Mouse (Mus musculus) stomach, embryonic 16.5 days (tissue): Measurements from ENCODE around the gene Myh7. TPM values are rescaled to one million over a fixed set of nuclear protein-coding genes. Genes with fewer than 3 reads are reported as not detected.
"Not testable (repeated sequence)": the region's sequence is repeated elsewhere in the genome, so short reads cannot be mapped to it uniquely, and the experiment has no call there.

Experiments used
- ATAC-seq: fragments of 200-750 bp; cut with Nextera tagmentation; 2 replicates; pipeline ENCODE4 v1.8.0; 2017; ENCODE audit warnings: moderate number of reproducible peaks, moderate TSS enrichment; ENCODE audit not compliant: insufficient read depth, low FRiP score
- H3K27ac ChIP-seq: fragments of 300-500 bp; sonication (generic); 2 replicates; pipeline ENCODE4 v1.5.1; 2014; ENCODE audit warnings: low read length
- H3K27me3 ChIP-seq: fragments of 300-500 bp; sonication (generic); 2 replicates; pipeline ENCODE4 v1.6.1; 2014; ENCODE audit warnings: low read length, control low read depth, mixed read lengths; ENCODE audit not compliant: control insufficient read depth, insufficient read depth
- H3K36me3 ChIP-seq: fragments of 300-500 bp; sonication (generic); 2 replicates; pipeline ENCODE4 v1.6.1; 2014; ENCODE audit warnings: low read length; ENCODE audit not compliant: control insufficient read depth, insufficient read depth
- H3K4me1 ChIP-seq: fragments of 300-500 bp; sonication (generic); 2 replicates; pipeline ENCODE4 v1.6.1; 2014; ENCODE audit warnings: low read length, control low read depth, mixed read lengths; ENCODE audit not compliant: control insufficient read depth, insufficient read depth
- H3K4me2 ChIP-seq: fragments of 300-500 bp; sonication (generic); 2 replicates; pipeline ENCODE4 v1.6.1; 2014; ENCODE audit warnings: low read depth, low read length, mixed read lengths
- H3K4me3 ChIP-seq: fragments of 300-500 bp; sonication (generic); replicated peaks from 2 replicates; pipeline ENCODE4 v1.5.1; 2014; ENCODE audit warnings: mild to moderate bottlenecking, low read length
- H3K9ac ChIP-seq: fragments of 300-500 bp; sonication (generic); 2 replicates; pipeline ENCODE4 v1.6.1; 2014; ENCODE audit warnings: low read length
- H3K9me3 ChIP-seq: fragments of 300-500 bp; sonication (generic); replicated peaks from 2 replicates; pipeline ENCODE4 v1.6.1; 2016; ENCODE audit warnings: low read length, control low read depth; ENCODE audit not compliant: control insufficient read depth
- WGBS: fragments of 180-500 bp; shearing (Covaris S2); extraction: QIAGEN DNeasy Blood & Tissue Kit; methylation state at CpG from one replicate; pipeline ENCODE4 v1.1.7; 2014; 5-methylcytosine and 5-hydroxymethylcytosine counted together
- polyA plus RNA-seq: library from polyadenylated mRNA; unstranded; fragments of >200 nt; fragmentation: Nextera tagmentation; extraction: Ambion mirVana; gene quantifications from 2 replicates; pipeline ENCODE4 v1.2.1, GENCODE M21; 2015

The Myh7 gene
- polyA plus RNA-seq, 1 experiment from 2014 or later, result 25.7 TPM

DNA sequence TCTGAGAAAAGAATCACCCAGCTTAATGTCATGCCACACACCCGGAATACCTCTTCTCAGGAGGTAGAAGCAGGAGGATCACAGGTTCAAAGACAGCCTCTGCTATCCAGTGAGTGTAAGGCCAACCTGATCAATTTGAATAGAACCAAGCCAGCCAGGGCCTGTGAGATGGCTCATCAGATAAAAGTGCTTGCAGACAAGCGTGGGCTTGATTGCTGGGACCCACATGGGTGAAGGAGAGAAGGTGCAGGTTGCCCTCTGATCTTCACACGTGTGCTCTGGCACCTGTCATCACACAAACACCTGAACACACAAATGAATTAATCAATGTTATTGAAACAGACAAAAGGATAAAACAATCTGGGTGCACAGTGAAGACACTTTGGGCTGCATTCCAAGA is 12.1 kb upstream of the Myh7 start:
- H3K36me3 ChIP-seq, result no peaks in the 10 kb centered on the region
- no peaks in the 10 kb centered on the region for H3K27me3 ChIP-seq
- peaks cover 10% of the 10 kb centered on the region for H3K4me1 ChIP-seq
- no peak for ATAC-seq
- H3K27ac ChIP-seq, result no peak overlapping the region
- H3K4me3 ChIP-seq, result no peak overlapping the region
- WGBS, result 59% methylated on average over 3 of the region's 3 CpGs
- H3K9me3 ChIP-seq, result no peaks in the 10 kb centered on the region
- no peak overlapping the region for H3K9ac ChIP-seq
- no peak overlapping the region for H3K4me2 ChIP-seq

DNA sequence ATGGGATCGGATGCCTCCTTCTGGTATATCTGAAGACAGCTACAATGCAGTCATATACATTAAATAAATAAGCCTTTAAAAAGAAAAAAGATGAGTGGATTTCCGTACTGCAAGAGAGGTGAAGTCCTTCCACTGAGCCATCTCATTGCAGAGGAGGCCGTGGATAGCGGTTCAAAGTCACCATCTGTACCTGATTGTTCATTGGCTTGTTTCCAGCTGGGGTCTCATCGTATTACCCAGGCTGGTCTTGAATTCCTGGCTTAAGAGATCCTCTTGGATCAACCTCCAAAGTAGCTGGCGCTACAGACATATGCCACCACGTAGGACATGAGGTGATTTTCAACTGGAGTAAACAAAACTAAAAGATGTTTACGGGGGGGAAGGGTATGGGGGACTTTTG is 11.5 kb upstream of the Myh7 start:
- Histone ChIP-seq H3K4me1 (peaks cover 10% of the 10 kb centered on the region), H3K9ac (no peak overlapping the region), H3K27ac (no peak overlapping the region), H3K4me3 (no peak overlapping the region), H3K36me3 (no peaks in the 10 kb centered on the region), H3K9me3 (no peaks in the 10 kb centered on the region), H3K4me2 (no peak overlapping the region), H3K27me3 (no peaks in the 10 kb centered on the region)
- WGBS, result 86% methylated on average over 8 of the region's 8 CpGs
- no peak for ATAC-seq

DNA sequence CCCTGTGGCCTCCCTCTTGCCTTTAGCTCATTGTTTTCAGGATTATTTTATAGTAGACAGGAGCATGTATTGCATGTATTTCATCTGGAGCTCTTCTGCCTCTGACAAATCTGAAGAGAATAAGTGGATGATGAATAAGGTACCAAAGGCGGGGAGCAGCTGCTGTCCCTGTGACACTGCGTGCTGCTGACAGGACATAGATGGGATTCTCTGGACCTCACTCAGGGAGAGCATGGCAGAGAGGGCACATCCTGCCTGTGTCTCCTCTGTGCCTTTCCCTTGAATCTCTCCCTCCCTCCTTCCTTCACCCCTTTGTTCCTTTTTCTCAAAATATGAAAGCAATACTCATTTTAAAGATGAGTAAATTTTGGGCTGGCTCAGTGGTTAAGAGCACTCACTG is 11.1 kb upstream of the Myh7 start:
- H3K4me3 ChIP-seq, result no peak overlapping the region
- no peaks in the 10 kb centered on the region for H3K9me3 ChIP-seq
- peaks cover 10% of the 10 kb centered on the region for H3K4me1 ChIP-seq
- ATAC-seq, result no peak
- H3K27ac ChIP-seq, result no peak overlapping the region
- no peak overlapping the region for H3K4me2 ChIP-seq
- 70% methylated on average over 2 of the region's 2 CpGs for WGBS
- no peaks in the 10 kb centered on the region for H3K36me3 ChIP-seq
- H3K27me3 ChIP-seq, result no peaks in the 10 kb centered on the region
- no peak overlapping the region for H3K9ac ChIP-seq

DNA sequence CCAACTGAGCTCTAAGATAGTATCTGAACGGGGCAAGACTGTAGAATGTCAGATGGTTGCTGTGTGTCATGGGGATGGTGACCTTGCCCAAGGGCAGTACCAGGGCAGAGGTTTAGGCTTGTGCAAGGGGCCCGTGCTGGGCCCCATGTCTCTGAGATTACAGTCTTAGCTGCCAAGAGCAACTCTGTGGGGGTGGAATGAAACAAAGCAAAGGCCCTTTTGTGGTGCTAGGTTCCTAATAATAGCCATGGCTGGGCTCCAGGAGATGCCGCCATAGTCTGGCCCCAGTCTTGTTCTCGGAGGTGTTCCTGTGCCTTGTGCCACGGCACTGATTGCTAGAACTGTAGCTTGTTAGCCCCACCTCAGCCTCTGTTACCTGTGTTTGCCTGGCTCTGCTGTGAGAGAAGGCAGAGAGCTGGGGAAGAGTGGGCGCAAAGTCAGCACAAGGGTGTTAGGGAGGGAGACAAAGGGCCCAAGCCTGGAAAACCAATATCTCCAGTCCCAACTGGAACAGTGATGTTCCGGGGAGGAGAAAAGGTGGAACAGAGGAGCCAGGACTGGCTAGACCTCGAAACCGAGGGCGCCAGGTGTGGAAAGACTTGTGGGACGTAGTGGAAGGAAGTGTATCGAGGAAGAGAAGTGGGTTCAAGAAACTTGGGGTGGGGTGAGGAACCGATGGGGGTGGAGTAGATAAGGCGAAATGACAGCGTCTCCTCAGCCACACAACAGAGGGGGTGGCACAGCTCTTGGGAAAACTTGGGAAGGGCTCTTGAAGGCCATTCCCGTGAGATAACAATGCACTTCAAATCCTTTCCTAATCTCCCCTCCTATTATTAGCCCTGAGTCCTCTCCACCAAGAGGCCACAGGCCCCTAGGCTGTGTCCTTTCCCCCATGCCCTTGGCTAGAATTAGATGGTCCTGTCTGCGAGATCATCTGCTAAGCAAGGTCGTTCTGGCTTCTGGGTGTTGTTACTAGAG is 9.7 kb upstream of the Myh7 start:
- WGBS, result 70% methylated on average over 18 of the region's 18 CpGs
- Histone ChIP-seq H3K4me2 (no peak overlapping the region), H3K27ac (peak overlapping the region; percentile 17; the same call in 1 of the 2 replicates), H3K4me3 (no peak overlapping the region), H3K9me3 (no peaks in the 10 kb centered on the region), H3K36me3 (no peaks in the 10 kb centered on the region), H3K9ac (no peak overlapping the region), H3K4me1 (peaks cover 10% of the 10 kb centered on the region), H3K27me3 (no peaks in the 10 kb centered on the region)
- ATAC-seq, result peak; percentile 23; the same call in 1 of the 2 replicates

DNA sequence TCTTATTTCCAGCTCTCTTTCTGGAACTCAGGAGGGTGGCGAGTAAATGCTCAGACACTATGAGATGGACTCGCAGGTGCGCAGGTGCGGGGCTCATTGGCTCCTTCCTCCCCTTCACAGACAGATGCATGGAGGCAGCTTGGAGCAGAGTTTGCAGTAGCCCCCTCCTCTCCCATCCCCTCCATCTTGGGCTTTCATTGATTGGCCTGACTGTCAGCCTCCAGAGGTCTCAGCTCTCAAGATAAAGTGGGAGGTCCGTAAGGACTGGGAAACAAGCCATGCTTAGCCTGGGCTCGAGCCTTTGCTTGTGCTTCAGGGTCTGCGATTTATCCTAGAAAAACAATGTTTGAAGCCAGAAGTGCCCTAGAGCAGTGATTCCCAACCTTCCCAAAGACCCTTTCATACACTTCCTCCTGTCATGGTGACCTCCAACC is 8.3 kb upstream of the Myh7 start:
- Histone ChIP-seq H3K9ac (no peak overlapping the region), H3K27ac (no peak overlapping the region), H3K9me3 (no peaks in the 10 kb centered on the region), H3K4me3 (no peak overlapping the region), H3K27me3 (no peaks in the 10 kb centered on the region), H3K4me2 (no peak overlapping the region), H3K36me3 (no peaks in the 10 kb centered on the region), H3K4me1 (peaks cover 10% of the 10 kb centered on the region)
- 42% methylated on average over 7 of the region's 7 CpGs for WGBS
- ATAC-seq, result no peak

DNA sequence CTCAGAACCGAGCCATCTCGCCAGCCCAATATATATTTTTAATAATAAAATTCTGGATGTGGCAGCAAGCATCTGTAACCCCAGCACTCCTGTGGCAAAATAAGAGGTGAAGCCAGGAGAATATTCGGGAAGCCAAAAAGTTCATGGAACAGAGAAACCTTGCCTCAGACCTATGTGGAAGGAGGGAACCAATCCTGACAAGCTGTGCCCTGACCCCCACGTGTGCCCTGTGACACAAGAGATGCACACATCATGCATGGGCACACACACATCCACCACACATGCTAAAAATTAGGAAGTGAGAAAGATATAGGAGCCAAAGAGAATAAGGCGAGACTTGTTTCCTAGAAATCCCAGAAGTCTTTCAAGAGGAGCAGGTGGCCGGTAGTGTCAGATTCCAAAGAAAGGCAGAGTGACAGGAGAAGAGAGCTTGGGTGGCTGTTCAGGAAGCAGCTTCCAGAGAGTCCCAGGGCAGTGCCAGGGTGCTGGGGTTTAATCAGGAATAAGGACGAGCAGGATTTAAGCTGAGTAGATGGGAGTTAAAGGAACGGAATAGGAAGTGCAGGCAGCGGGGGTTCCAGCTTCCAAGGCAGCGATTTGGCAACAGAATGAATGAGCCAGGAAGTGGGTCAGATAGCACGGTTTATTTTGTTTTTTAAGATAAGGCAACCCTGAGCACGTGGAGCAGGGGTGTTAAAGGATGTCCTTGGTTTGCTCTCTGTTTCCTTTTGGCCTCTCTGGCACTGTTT is 7.7 kb upstream of the Myh7 start:
- ATAC-seq, result no peak
- Histone ChIP-seq H3K36me3 (no peaks in the 10 kb centered on the region), H3K9ac (no peak overlapping the region)

DNA sequence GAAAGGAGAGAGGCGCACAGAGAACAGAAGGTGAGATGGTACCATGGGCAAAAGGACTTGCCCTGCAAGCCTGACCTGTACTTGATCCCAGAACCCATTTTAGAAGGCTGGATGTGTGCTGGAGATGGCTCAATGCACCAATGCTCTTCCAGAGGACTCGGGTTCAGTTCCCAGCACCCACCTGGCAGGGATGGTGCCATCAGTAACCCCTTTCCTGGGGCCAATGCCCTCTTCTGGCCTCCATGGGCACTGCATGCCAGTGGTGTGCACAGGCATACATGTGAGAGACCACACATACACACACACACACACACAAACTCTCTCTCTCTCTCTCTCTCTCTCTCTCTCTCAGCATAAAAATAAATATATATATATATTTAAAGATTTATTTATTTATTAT is 7.0 kb upstream of the Myh7 start:
- 97% methylated on average over 2 of the region's 2 CpGs for WGBS
- H3K9me3 ChIP-seq, result no peaks in the 10 kb centered on the region

More for the DNA sequence above, 7.7 kb upstream of the Myh7 start:
- Histone ChIP-seq H3K4me1 (peaks cover 10% of the 10 kb centered on the region), H3K27me3 (no peaks in the 10 kb centered on the region), H3K27ac (no peak overlapping the region), H3K4me2 (no peak overlapping the region), H3K9me3 (no peaks in the 10 kb centered on the region), H3K4me3 (no peak overlapping the region)
- 32% methylated on average over 12 of the region's 12 CpGs for WGBS

DNA sequence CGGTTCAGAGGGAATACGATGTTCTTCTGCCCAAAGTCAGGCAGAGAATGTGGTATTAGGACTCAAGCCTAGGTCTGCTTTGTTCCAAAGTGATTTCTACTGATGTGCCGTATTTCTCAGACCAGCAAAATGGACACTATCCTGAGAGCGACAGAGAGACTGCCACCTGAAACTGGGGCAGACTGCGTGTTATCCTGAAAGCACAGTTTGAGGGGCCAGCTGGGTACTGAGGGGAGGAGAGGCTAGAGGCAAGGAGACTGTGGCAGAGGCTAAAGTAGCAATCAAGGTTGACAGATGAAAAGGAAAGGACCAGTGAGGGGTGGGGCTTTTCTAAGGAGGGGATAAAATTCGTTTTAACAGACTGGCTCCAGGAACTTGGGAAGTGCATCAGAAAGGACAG is 6.4 kb upstream of the Myh7 start:
- no peak for ATAC-seq
- Histone ChIP-seq H3K9ac (no peak overlapping the region), H3K4me3 (no peak overlapping the region), H3K27me3 (no peaks in the 10 kb centered on the region), H3K27ac (no peak overlapping the region), H3K4me1 (peaks cover 10% of the 10 kb centered on the region), H3K4me2 (no peak overlapping the region), H3K36me3 (no peaks in the 10 kb centered on the region), H3K9me3 (no peaks in the 10 kb centered on the region)
- 80% methylated on average over 6 of the region's 6 CpGs for WGBS

More for the DNA sequence above, 7.0 kb upstream of the Myh7 start:
- Histone ChIP-seq H3K4me1 (peaks cover 10% of the 10 kb centered on the region), H3K9ac (no peak overlapping the region), H3K27ac (no peak overlapping the region), H3K27me3 (no peaks in the 10 kb centered on the region), H3K4me3 (no peak overlapping the region), H3K36me3 (no peaks in the 10 kb centered on the region), H3K4me2 (no peak overlapping the region)
- no peak for ATAC-seq

DNA sequence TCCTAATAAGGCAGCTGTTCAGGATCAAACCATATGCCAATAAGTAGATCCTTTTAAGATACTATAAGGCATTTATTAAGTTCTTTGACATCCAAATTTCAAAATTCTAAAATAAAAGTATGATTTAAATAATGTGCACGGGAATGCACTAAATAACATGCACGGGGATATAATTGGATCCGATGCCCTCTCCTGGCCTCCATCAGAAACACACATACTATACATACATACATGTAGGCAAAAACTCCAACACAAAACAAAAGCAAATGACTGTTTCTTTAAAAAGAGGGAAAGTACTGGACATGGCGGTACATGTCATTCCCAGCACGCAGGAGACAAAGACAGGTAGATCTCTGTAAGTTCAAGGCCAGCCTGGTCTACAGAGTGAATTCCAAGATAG is 5.4 kb upstream of the Myh7 start:
- H3K9ac ChIP-seq, H3K4me3 ChIP-seq, H3K27me3 ChIP-seq, H3K9me3 ChIP-seq, H3K36me3 ChIP-seq, ATAC-seq, H3K27ac ChIP-seq, H3K4me2 ChIP-seq: not testable (repeated sequence)
- WGBS, result 75% methylated on average over 5 of the region's 5 CpGs
- peaks cover 16% of the 10 kb centered on the region for H3K4me1 ChIP-seq
